Mouse (Mus musculus): ENCODE results near the gene Gmds. TPM values are rescaled to one million over a fixed set of nuclear protein-coding genes. Genes with fewer than 3 reads are reported as not detected.

Gene Gmds
- total RNA-seq, 2 experiments from 2014 or later, result 11.3 to 12.1 TPM

DNA sequence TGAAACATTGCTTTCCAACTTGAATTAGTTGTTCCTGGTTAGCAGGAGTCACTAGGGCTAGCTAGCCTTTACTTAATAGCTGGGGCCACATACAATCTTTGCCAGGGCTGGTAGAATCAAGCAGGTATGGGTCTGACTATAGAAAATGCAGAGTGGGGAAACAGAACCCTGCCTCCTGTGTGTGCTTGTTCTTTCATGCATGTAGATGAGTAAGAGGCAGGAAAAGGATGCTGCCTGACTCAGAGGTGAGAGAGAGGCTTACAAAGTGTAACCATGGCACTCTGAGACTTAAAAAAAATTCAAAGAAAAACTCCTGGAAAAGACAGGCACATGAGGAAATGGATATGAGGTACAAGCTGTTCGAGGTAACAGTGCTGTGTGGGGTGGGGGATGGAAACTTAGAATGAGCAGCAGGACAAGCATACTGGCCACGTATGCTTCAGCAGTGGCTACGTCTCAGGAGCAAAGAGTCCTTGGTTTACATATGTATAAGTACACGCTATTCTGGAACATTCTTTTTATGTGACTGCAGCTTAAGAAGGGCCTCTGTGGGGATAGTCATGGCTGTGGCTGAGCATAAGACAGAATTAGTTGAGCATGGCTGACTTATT lies 203.8 kb downstream of the Gmds start:
- TF ChIP-seq CTCF (IDR thresholded peaks at IDR 0.05), result no peak
- H3K4me3 ChIP-seq, result no peak overlapping the region
- intact Hi-C loops (cut with DNase I), result no loop called here
- DNase-seq (ENCODE audit: extremely low spot score in 1 of 2, low spot score in 2 of 2), result no peak
- no peak overlapping the region for H3K27ac ChIP-seq

DNA sequence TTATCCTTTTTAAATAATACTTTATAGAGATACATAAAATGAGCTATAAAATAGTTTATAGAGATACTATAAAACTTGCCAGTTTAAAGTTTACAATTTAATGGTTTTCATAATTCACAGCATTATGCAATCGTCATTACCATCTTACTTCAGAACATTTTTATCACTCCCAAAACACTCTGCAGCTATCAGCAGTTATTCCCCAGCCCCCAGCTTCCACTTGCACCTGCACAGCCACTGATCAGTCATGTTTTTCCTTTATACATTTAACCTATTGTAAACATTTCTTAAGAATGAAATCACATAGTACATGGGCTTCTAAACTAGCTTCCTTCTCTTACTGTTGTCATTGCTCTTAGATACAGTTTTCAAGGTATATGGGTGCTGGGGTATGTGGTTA lies 208.6 kb downstream of the Gmds start:
- DNase-seq (ENCODE audit: extremely low spot score in 1 of 2, low spot score in 2 of 2), result no peak
- TF ChIP-seq CTCF (IDR thresholded peaks at IDR 0.05), result no peak
- H3K4me3 ChIP-seq, result no peak overlapping the region
- intact Hi-C loops (cut with DNase I), result no loop called here
- H3K27ac ChIP-seq, result no peak overlapping the region

DNA sequence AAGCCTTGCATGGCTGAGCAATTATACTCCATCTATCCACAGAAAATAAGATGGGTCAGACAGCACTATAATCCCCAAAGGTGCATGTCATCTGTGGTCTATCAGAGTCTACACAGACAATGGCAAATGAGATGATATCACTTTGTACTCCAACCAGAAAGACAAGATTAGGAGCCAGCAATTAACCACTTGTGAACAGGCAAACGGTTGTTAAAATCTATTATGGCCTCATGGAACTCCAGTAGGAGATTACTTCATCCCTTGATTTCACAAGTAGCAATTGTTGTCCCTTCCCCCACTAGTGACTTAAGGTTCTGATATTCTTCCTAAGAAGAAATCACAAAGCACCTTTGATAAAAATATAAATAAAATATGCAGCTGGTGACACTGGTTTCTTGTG lies 220.2 kb downstream of the Gmds start:
- DNase-seq (ENCODE audit: extremely low spot score in 1 of 2, low spot score in 2 of 2), result no peak
- Histone ChIP-seq H3K4me3 (no peak overlapping the region), H3K27ac (no peak overlapping the region)
- no peak for TF ChIP-seq CTCF (IDR thresholded peaks at IDR 0.05)
- intact Hi-C loops (cut with DNase I), result no loop called here

DNA sequence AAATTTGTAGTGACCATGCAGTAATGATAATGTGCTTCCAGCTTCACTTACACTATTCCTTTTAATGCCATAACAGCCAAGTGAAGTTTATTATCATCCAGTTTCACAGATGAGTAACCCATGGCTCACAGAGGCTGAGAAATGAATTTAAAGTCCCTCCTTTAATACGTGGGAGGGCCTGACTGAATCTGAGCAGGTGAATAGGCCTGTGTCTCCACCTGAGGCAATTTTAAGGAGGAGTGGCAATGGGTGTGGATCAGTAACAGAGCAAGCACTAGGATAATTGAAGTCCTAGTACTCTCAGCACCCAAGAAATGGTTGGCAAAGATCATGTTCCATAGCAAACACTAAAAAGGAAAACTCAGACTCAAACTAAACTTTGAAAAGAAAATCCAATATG lies 223.1 kb downstream of the Gmds start:
- Histone ChIP-seq H3K27ac (no peak overlapping the region), H3K4me3 (no peak overlapping the region)
- DNase-seq (ENCODE audit: extremely low spot score in 1 of 2, low spot score in 2 of 2), result no peak
- intact Hi-C loops (cut with DNase I), result no loop called here
- no peak for TF ChIP-seq CTCF (IDR thresholded peaks at IDR 0.05)

DNA sequence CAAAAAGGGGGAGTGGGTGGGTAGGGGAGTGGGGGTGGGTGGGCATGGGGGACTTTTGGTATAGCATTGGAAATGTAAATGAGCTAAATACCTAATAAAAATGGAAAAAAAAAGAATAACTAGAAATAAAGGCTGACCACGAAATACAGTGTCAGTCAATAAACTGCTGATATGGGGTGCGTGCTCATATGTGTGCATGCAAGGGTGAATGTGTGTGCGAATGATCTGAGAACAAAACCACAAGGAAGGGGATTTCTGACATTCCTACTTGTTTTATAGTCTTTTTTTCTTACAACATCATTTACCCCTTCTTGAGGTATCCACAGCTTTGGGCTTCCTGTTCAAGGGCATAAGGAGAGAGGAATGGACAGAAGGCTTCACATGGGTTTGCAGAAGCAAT lies 224.7 kb downstream of the Gmds start:
- intact Hi-C loops (cut with DNase I), result no loop called here
- TF ChIP-seq CTCF (IDR thresholded peaks at IDR 0.05), result no peak
- H3K4me3 ChIP-seq, result no peak overlapping the region
- DNase-seq (ENCODE audit: extremely low spot score in 1 of 2, low spot score in 2 of 2), result no peak
- H3K27ac ChIP-seq, result no peak overlapping the region

DNA sequence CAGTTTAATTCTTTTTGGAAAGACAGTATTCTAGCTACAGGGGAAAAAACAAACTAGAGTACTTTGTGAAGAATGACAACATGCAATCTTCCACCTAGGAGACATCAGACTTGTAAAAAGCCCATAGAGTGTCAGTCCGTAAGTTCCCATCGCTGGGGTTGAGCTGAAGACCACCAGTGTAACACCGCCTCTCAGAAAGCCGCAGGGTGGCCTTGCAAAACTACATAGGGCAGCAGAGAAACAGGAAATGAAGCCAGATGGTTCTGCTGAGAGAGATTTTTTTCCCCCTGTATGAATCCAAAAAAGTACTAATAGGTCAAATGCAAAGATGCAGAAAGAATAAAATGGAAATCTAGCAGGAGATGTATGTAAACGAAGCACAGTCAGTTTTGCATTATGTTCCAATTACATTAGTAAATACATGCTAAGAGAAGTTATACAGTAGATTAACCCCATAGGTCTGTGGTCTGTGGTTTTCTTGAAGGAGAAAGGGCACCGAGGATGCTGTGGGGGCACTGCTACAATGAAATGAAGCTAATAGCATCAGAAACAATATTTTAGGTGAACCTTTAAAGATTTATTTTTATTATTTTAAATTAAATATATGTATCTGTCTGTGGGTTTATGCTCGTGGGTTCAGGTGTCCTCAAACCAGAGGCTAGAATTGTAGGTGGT lies 250.1 kb downstream of the Gmds start:
- no peak overlapping the region for H3K27ac ChIP-seq
- H3K4me3 ChIP-seq, result no peak overlapping the region
- intact Hi-C loops (cut with DNase I), result no loop called here
- TF ChIP-seq CTCF (IDR thresholded peaks at IDR 0.05), result no peak
- no peak for DNase-seq (ENCODE audit: extremely low spot score in 1 of 2, low spot score in 2 of 2)

DNA sequence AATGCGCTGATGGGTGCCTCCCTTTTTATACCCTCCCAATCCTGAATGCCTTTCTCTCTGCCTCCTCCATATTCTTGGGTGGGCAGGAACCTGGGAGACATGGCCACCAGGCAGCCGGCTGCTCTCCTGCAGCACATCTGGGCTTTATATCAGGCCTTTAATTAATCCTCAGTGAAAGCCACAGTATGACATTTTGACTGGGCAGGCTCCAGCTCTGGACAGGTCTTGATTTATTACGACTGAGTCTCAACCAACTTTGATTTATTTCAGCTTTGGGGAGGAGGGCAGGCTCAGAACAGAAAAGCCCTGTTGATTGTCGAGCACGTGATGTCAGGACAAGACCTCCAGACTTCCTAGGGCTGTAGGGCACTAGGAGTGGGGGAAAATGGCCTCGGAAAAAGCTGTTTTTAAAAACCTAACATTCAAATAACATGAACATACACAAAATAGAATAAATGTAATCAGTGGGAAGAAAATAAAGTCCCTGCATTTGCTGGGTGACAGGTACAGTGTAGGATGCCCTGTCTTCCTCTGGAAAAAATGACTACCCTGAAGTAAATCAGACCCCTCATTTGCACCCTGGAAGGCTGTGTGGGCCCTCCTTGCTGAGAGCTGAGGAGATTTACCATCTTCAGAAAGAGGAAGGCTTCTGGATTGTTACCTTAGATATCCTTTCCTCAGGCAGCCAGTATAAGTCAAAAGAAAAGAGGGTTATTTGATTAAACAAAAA lies 257.9 kb downstream of the Gmds start:
- Histone ChIP-seq H3K4me3 (no peak overlapping the region), H3K27ac (no peak overlapping the region)
- no peak for TF ChIP-seq CTCF (IDR thresholded peaks at IDR 0.05)
- intact Hi-C loops (cut with DNase I), result no loop called here
- DNase-seq (ENCODE audit: extremely low spot score in 1 of 2, low spot score in 2 of 2), result no peak

DNA sequence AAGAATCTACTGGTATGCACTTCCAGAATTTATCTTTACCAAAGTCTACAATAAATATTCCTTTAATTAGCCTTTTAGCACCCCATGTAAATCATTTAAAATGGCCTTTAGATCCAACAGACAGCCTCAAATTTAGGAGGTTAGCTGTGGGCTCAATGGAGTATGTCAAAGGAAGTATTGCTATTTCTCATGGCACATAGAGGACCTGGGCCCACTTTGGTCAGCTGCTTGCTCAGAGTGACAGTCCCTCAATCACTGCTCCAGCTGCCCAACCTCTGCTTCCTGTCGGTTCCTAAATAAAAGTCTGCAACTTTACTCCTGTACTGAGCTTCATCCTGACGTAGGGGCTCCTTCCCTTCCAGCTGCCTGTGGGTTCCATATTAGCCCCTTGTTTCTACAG lies 264.9 kb downstream of the Gmds start:
- TF ChIP-seq CTCF (IDR thresholded peaks at IDR 0.05), result no peak
- intact Hi-C loops (cut with DNase I), result no loop called here
- no peak for DNase-seq (ENCODE audit: extremely low spot score in 1 of 2, low spot score in 2 of 2)
- no peak overlapping the region for H3K27ac ChIP-seq
- H3K4me3 ChIP-seq, result no peak overlapping the region

DNA sequence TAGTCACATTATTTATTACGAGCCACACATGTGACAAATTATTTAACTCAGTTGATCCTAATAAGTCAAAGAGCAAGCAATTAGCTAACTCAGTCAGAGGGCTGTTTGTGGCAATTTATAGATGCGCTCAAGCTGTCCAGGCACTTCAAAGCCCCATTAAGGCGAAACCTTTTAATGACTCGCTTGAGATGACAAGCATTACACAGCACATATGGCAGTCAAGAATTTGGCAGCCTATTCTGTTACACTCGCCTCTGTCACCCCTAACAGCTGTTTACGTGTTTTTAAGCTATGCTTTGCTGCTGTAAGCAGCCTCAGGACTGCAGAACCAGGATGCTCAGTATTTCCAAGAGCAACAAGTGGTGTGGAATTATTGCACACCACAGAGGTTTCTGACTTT lies 283.2 kb downstream of the Gmds start:
- no peak overlapping the region for H3K27ac ChIP-seq
- intact Hi-C loops (cut with DNase I), result no loop called here
- no peak overlapping the region for H3K4me3 ChIP-seq
- no peak for DNase-seq (ENCODE audit: extremely low spot score in 1 of 2, low spot score in 2 of 2)
- no peak for TF ChIP-seq CTCF (IDR thresholded peaks at IDR 0.05)

DNA sequence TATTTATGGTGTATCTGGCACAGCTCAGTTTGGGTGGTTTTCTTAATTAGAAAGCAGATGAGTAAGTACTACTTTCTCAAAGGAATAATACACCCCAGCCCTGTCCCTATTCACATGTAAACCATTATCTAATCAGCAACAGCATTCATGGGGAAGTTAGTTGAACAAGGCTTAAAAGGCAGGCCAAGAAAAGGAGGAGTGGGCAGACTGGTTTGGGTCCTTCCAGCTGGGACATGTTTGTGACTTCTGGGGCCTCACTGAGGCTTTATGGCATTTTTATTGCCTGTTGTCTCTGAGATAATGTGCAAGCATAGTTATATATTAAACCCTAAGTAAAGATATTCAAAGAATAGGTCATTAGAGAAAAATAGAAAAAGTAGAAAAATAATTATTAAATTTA lies 285.0 kb downstream of the Gmds start:
- no peak for TF ChIP-seq CTCF (IDR thresholded peaks at IDR 0.05)
- DNase-seq (ENCODE audit: extremely low spot score in 1 of 2, low spot score in 2 of 2), result no peak
- Histone ChIP-seq H3K27ac (no peak overlapping the region), H3K4me3 (no peak overlapping the region)
- intact Hi-C loops (cut with DNase I), result no loop called here

DNA sequence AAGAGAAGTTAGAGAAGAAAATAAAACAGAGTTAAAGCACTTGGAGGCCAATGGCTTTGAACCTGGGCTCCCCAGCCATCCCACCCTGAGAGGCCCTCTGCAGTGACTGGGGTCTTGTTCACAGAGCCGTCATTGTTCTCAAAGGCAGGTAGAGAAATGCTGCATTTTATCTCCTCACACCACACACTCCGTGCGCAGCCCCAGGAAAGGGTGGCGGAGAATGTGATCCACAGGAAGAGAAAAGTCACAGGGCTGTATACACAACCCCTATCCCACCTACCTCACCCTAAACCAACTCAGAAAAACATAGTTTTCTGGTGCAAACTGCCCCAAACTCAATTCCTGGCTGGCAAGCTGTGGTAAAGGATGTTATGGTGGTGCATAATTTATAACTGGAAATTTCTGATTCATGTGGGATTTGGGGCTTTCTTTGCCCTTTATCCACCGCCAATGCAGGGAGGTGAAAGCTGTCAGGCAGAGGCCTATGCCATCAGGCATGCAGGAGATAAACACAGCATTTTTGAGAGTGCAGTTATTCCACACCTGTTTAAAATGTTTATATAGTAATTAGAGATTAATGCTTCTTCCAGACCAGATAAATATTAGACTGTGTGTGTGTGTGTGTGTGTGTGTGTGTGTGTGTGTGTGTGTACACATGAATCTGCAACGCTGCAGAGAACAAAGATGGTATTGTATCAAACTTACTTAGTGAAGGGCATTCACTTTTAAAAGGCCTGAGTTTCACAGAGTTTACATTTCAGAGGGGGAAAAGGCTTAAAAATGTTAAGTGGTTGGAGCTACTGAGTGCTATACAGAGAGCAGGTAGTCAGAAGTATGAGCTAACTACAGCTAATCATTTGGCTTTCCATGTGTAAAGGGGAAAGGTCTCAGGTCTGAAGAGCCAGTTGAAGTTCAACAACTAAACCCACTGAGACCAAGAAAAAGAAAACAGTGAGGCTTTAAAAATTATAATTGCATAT lies 290.3 kb downstream of the Gmds start:
- intact Hi-C loops (cut with DNase I), result no loop called here
- H3K27ac ChIP-seq, result no peak overlapping the region
- DNase-seq (ENCODE audit: extremely low spot score in 1 of 2, low spot score in 2 of 2), result no peak
- TF ChIP-seq CTCF (IDR thresholded peaks at IDR 0.05), result no peak
- H3K4me3 ChIP-seq, result no peak overlapping the region

DNA sequence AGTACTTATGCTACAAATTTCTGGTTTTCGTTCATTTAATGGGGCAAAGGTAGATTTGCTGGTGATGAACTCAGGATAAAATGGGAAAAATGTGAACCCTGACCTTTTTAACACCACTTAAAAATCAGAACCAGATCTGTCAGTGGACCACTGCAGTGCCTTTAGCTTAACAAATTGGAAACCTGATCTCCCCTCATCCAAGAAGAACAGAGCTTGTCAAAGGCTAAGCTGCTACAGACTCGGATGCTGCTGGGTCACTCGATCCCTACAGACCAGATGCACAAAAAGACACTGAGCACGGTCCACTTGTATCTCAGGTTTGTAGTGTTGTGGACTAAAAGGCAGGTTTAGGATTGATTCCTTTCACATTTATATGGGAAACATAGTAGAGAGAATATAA lies 291.6 kb downstream of the Gmds start:
- Histone ChIP-seq H3K27ac (no peak overlapping the region), H3K4me3 (no peak overlapping the region)
- TF ChIP-seq CTCF (IDR thresholded peaks at IDR 0.05), result no peak
- DNase-seq (ENCODE audit: extremely low spot score in 1 of 2, low spot score in 2 of 2), result no peak
- intact Hi-C loops (cut with DNase I), result no loop called here
